Comparison of ENCODE assay signal across 20 mouse cellular contexts in the genomic region with DNA sequence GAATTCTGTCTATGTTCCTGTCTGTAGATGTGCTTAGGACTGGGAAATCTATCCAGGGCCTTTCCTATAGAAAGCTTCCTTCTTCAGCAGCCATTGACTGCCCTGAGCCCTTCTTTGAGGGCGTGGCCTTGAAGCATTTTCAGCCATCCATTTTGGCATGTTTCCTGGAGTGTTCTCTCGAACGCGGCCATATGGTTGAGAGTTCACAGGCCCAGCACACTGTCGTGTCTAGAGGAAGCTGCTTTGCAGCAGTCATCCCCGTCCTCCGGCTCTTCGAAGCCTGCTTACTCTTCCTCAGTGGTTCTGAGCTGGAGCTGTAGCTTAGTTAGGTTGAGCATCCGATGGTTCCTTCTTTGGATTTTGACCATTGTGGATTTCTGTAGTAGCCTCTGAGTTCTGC.
DNase-seq lines count a peak whose midpoint lies in the region; ATAC-seq and TF ChIP-seq lines count a peak whose summit lies in the region.
"Had no signal": no experiment of that assay in that cellular context is flagged by ENCODE, and none has a peak within 500 bp of the region (broad histone marks: within the 10 kb centered on the region; RNA-seq: fewer than 3 reads in every experiment).

No protein-coding gene starts in this region.

- H3K27ac ChIP-seq in heart, embryonic 16.5 days (ENCODE audit: low read length) = peak overlapping the region; percentile 39; the same call in 1 of the 2 replicates
- no peak overlapping the region for H3K27ac ChIP-seq in heart, embryonic 12.5 days (ENCODE audit: poor library complexity, severe bottlenecking)
- H3K27ac ChIP-seq in left cerebral cortex, adult 2 months = peak overlapping the region; percentile 33; the same call in 1 of the 2 replicates
- H3K27ac ChIP-seq in midbrain, postnatal 0 days (ENCODE audit: low read depth, low read length) = no peak overlapping the region
- H3K27ac ChIP-seq in midbrain, embryonic 10.5 days (replicated peaks) = no peak overlapping the region
- H3K27ac ChIP-seq: forebrain, embryonic 13.5 days; limb, embryonic 12.5 days; liver, embryonic 13.5 days had no signal

- no peak overlapping the region for H3K4me3 ChIP-seq in heart, embryonic 16.5 days (ENCODE audit: low read length)
- no peak overlapping the region for H3K4me3 ChIP-seq in heart, embryonic 12.5 days
- no peak overlapping the region for H3K4me3 ChIP-seq in left cerebral cortex, adult 2 months
- no peak overlapping the region for H3K4me3 ChIP-seq in midbrain, postnatal 0 days (ENCODE audit: low read depth, low read length)
- H3K4me3 ChIP-seq in midbrain, embryonic 10.5 days = no peak overlapping the region
- H3K4me3 ChIP-seq: forebrain, embryonic 13.5 days; heart, embryonic 15.5 days; limb, embryonic 12.5 days; liver, embryonic 13.5 days had no signal

- no peak overlapping the region for H3K4me2 ChIP-seq in heart, embryonic 16.5 days (ENCODE audit: low read depth, low read length)
- no peak overlapping the region for H3K4me2 ChIP-seq in heart, embryonic 12.5 days
- H3K4me2 ChIP-seq in midbrain, postnatal 0 days (ENCODE audit: low read depth, low read length, poor library complexity, severe bottlenecking) = no peak overlapping the region
- H3K4me2 ChIP-seq: forebrain, embryonic 13.5 days; heart, embryonic 15.5 days; limb, embryonic 12.5 days; liver, embryonic 13.5 days had no signal

- no peak for TF ChIP-seq CTCF in left cerebral cortex, adult 2 months (IDR thresholded peaks at IDR 0.05)
- no peak for TF ChIP-seq CTCF in midbrain, postnatal 0 days (IDR thresholded peaks at IDR 0.05)

- peaks cover 10% of the 10 kb centered on the region for H3K4me1 ChIP-seq in heart, embryonic 16.5 days (ENCODE audit: control insufficient read depth, insufficient read depth, low read length)
- H3K4me1 ChIP-seq in heart, embryonic 12.5 days (replicated peaks) = peaks cover 13% of the 10 kb centered on the region
- no peaks in the 10 kb centered on the region for H3K4me1 ChIP-seq in midbrain, postnatal 0 days (ENCODE audit: insufficient read depth, low read length)
- no peaks in the 10 kb centered on the region for H3K4me1 ChIP-seq in midbrain, embryonic 10.5 days
- H3K4me1 ChIP-seq: forebrain, embryonic 13.5 days; liver, embryonic 13.5 days had no signal

- no peak for ATAC-seq in heart, embryonic 16.5 days (replicated peaks; ENCODE audit: extremely low read depth, insufficient read depth, low FRiP score)
- ATAC-seq in heart, embryonic 12.5 days (ENCODE audit: insufficient number of reproducible peaks, low FRiP score) = no peak
- no peak for ATAC-seq in midbrain, postnatal 0 days (ENCODE audit: low FRiP score)
- ATAC-seq: forebrain, embryonic 13.5 days had no signal

- no peaks in the 10 kb centered on the region for H3K27me3 ChIP-seq in heart, embryonic 16.5 days (ENCODE audit: control insufficient read depth, insufficient read depth, low read length)
- no peaks in the 10 kb centered on the region for H3K27me3 ChIP-seq in heart, embryonic 12.5 days (replicated peaks)
- no peaks in the 10 kb centered on the region for H3K27me3 ChIP-seq in midbrain, postnatal 0 days (ENCODE audit: insufficient read depth, low read length)
- H3K27me3 ChIP-seq in midbrain, embryonic 10.5 days (ENCODE audit: low read depth, poor library complexity, severe bottlenecking) = no peaks in the 10 kb centered on the region
- H3K27me3 ChIP-seq: forebrain, embryonic 13.5 days; heart, embryonic 15.5 days; limb, embryonic 12.5 days; liver, embryonic 13.5 days had no signal

- H3K36me3 ChIP-seq in heart, embryonic 16.5 days (ENCODE audit: control insufficient read depth, insufficient read depth) = no peaks in the 10 kb centered on the region
- no peaks in the 10 kb centered on the region for H3K36me3 ChIP-seq in heart, embryonic 12.5 days
- no peaks in the 10 kb centered on the region for H3K36me3 ChIP-seq in midbrain, postnatal 0 days (ENCODE audit: insufficient read depth, low read length)
- H3K36me3 ChIP-seq in midbrain, embryonic 10.5 days = no peaks in the 10 kb centered on the region
- H3K36me3 ChIP-seq: heart, embryonic 15.5 days; limb, embryonic 12.5 days; liver, embryonic 13.5 days had no signal

- 67% methylated on average over 9 of the region's 9 CpGs for WGBS in heart, embryonic 16.5 days
- 78% methylated on average over 9 of the region's 9 CpGs for WGBS in heart, embryonic 12.5 days
- WGBS in midbrain, postnatal 0 days = 92% methylated on average over 9 of the region's 9 CpGs
- 94% methylated on average over 9 of the region's 9 CpGs for WGBS in midbrain, embryonic 10.5 days

- no peak overlapping the region for H3K9ac ChIP-seq in heart, embryonic 16.5 days (ENCODE audit: low read length)
- no peak overlapping the region for H3K9ac ChIP-seq in heart, embryonic 12.5 days
- no peak overlapping the region for H3K9ac ChIP-seq in midbrain, postnatal 0 days (replicated peaks; ENCODE audit: low read length, poor library complexity, severe bottlenecking)
- H3K9ac ChIP-seq: forebrain, embryonic 13.5 days; heart, embryonic 15.5 days; limb, embryonic 12.5 days; liver, embryonic 13.5 days had no signal

- intact Hi-C loops in left cerebral cortex, adult 2 months (cut with DNase I) = no loop called here
- intact Hi-C loops in left cerebral cortex, postnatal 25 days (cut with DNase I) = no loop called here

- no peak for DNase-seq in left cerebral cortex, adult 2 months (ENCODE audit: extremely low spot score in 1 of 2, low spot score in 2 of 2)
- no peak for DNase-seq in left cerebral cortex, postnatal 25 days (ENCODE audit: low spot score in 2 of 2)
- peak; percentile 32 for DNase-seq in midbrain, postnatal 0 days (ENCODE audit: low spot score)
- DNase-seq in midbrain, embryonic 10.5 days (ENCODE audit: low spot score) = no peak
- peak; percentile 3 for DNase-seq in naive thymus-derived CD4-positive, alpha-beta T cell, adult 2 months (ENCODE audit: low read depth)
- no peak for DNase-seq in thymus, postnatal 10 days (ENCODE audit: low spot score in 2 of 2)
- DNase-seq: adrenal gland, postnatal 10 days; gastrocnemius, postnatal 14 days; heart, adult 18-20 months; kidney, postnatal 10 days; liver, embryonic 13.5 days; lung, postnatal 10 days; retina, postnatal 1 day; right cerebral cortex, postnatal 4 days; thymus, postnatal 14 days had no signal

- no peaks in the 10 kb centered on the region for H3K9me3 ChIP-seq in heart, embryonic 16.5 days (replicated peaks; ENCODE audit: control insufficient read depth, low read length)
- no peaks in the 10 kb centered on the region for H3K9me3 ChIP-seq in heart, embryonic 12.5 days (replicated peaks)
- H3K9me3 ChIP-seq in midbrain, postnatal 0 days (ENCODE audit: low read length) = no peaks in the 10 kb centered on the region
- no peaks in the 10 kb centered on the region for H3K9me3 ChIP-seq in midbrain, embryonic 10.5 days (replicated peaks)
- H3K9me3 ChIP-seq: forebrain, embryonic 13.5 days; heart, embryonic 15.5 days; limb, embryonic 12.5 days; liver, embryonic 13.5 days had no signal

Comparison
In these comparisons a context has a peak if more than half of its experiments do, and no peak if none do; other contexts are left out.
1. H3K27ac ChIP-seq: peak in heart, embryonic 16.5 days (single experiment) and left cerebral cortex, adult 2 months (single experiment); none in heart, embryonic 12.5 days (single experiment), midbrain, postnatal 0 days (single experiment) and midbrain, embryonic 10.5 days (single experiment).
2. DNase-seq: peak in midbrain, postnatal 0 days (single experiment) and naive thymus-derived CD4-positive, alpha-beta T cell, adult 2 months (single experiment); none in left cerebral cortex, adult 2 months (0 of 2), left cerebral cortex, postnatal 25 days (0 of 2), midbrain, embryonic 10.5 days (single experiment) and thymus, postnatal 10 days (0 of 2).